Mouse (Mus musculus): ENCODE results near the gene Ffar3.

The Ffar3 gene

DNA sequence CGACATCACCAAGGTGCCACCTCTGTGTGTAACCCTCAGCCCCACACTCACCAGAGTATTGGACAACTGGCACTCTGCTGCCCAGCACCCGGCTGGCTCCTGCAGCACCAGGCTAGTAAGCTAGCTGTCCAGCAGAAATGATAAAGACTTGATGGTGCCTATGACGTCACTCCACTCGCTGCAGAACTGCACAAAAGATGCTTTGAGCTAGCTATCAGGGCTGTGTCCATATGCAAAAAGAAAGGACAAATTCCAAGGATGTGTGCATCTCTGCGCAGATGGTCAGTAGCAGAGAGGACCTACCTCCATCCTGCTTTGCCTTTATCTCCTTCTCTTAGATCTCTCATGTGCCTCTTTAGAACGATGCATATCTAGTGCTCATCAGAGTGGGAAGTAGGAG lies at the start of gene Ffar3:
TSS of gene Ffar3 (minus strand) at position 101 of the 400 bp plus-strand sequence.
- DNase-seq (ENCODE audit: low read depth, low spot score), result no peak

DNA sequence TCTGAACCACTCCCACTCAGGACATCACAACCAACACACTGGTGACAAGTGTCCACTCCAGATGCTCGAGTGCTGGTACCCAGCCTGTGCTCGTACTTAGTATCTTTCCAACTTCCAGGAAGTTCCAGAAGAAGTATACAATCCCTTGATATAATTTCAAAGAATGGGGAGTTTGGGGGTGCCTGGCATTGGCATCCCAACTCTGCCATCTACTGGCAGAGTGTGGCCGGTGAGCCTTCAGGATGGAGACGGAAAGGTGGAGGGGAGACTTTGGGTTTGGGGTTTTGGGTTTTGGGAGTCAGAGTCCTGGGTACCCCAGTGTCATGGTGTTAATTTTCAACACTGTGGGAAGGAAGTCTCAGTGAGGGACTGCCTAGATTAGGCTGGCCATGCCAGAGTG lies 48.1 kb upstream of the Ffar3 start:
- DNase-seq (ENCODE audit: low read depth, low spot score), result no peak

DNA sequence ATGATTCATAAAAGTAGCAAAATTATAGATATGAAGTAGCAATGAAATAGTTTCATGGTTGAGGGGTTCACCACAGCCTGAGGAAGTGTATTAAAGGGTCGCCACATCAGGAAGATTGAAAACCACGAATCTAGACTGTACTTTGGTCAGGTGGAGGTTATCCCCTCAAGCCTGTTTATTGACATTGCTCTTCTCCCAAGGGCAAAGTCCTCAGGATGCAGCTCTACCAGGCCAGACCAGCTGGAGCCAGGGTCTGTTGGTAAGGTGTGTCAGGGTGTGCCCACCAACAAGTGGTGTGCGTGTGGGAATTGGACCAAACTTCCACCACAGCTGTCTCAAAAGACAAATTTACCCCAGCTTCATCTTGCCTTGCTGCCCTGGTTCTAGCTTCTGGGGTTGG lies 39.2 kb upstream of the Ffar3 start:
- no peak for DNase-seq (ENCODE audit: low read depth, low spot score)

DNA sequence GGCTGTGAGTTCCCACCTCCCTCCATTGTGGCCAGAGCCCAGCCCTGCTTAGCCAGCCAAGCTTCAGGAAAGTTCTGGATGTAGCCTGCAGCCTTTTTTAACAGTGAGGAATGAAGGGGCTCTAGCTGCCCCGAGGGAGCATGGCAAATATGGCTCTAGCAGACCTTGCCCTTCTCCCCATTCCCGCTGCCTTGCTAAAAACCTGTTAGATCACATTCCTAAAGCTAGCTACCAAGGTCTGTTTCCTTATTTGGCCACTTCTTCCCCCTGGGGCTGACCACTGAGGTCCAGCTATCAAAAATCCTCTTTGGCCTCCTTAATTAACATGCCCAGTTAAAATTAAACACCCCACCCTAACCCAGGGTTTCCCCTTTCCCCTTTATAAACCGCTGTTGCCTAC lies 36.5 kb upstream of the Ffar3 start:
- DNase-seq (ENCODE audit: low read depth, low spot score), result no peak

DNA sequence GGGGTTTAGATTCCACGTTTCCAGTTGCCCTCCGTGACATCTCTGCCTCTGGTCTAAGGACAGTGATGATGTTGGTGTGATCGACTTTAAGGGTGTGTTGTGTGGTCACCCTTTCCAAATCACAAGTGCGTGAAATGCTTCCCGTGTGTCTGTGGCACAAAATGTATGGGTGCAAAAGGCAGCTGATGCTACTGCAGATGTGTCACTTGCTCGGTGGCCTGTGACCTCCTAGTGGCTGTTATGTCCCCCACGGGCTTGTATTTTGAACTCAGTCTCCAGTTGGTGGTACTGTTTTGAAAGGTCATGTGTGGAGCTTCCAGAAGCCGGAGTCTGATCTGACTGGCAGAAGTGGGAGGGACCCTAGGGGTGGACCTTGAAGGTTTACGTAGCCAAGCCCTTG lies 35.8 kb upstream of the Ffar3 start:
- DNase-seq (ENCODE audit: low read depth, low spot score), result no peak

DNA sequence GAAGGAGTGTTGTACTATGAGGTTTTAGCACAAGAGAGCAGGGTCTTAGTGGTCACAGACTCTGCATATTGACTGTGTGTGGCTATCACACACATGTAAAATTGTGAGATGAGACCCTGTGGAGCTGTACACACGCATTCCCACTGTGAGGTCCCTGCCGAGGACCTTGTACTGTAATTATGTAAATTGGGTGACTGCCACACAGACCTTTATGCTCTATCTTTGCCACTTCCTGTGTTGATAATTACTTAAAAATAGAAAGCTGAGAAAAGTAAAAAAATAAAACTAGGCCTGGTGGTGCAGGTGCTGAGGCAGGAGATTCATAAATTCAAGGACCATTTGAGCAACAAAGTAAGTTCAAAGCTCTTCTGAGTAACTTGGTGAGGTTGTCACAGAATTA lies 34.7 kb upstream of the Ffar3 start:
- DNase-seq (ENCODE audit: low read depth, low spot score), result no peak

DNA sequence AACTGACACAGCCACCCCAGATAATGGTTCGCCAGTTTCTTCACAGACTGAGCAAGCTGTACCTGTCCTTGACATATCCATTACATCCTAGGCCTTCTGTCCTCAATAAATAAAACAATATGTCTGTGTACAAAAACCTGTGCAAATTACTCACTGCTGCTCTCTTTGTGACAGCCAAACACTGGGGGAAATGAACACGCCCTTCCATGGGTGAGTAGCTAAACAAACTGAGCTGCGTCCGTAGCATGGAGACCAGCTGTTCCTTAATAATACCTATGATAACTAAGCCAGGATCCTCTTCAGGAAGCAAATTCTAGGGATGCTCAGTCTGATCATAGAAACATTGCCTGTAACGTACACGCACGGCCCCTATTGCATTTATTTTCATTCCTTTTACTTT lies 32.8 kb upstream of the Ffar3 start:
- DNase-seq (ENCODE audit: low read depth, low spot score), result no peak

DNA sequence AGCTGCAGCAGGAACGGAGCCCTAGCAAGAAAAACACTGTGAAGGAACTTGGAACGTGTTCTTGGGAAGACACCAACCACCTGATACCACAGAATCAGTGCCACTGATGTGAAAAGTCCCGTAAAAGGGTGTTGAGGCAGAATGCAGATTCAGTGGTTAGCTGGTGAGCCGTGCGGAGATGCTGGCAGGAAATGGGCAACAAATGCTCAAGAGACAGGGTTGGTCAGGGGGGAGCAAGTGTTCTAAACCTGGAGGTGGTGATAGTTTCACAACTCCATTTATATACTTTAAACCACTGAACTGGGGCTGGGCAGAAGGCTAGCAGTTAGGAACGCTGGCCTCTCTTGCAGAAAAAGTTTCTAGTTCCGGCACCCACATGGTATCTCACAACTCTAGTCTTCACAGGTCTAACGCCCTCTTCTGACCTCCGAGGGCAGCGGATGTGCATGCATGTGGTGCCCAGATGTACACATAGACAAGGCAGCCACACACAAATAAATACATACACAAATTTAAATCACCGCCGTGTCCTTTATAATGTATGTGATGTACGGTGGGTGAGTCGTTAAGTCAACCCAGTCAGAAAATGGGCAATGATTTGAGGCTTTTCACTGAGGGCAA lies 31.7 kb upstream of the Ffar3 start:
- no peak for DNase-seq (ENCODE audit: low read depth, low spot score)

DNA sequence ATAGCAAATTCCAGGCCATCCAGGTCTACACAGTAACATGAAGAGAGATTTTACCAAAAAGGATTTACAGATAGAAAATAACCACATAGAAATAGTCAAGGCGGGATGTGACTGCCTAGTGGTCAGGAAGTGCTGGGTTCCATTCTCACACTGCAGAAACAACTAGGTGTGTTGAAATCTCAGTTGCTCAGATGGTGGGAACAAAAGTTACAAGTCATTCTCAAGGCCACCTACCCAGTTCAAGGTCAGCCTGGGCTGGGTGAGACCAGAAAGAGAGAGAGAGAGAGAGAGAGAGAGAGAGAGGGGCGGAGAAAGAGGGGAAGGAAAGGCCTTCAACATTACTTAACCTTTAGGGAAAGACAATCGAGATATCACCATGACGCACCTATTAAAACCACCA lies 30.9 kb upstream of the Ffar3 start:
- DNase-seq (ENCODE audit: low read depth, low spot score), result no peak

DNA sequence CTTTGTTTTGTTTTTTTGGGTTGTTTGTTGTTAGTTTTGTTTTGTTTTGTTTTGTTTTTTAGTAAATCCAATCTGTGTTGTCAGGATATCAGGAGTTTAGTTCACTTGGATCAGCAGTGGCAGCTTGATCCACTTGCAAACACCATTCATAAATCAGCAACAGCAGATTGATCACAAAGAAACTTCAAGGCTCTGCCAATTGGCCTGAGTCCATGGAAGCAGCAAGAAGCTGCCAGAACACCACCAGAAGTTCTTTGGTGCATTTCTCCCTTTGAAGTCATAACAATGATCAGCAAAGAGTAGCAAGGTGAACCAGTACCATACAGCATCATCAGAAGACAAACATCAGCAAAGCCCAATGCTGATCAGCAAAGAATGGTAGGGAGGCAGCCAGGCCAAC lies 28.1 kb upstream of the Ffar3 start:
- no peak for DNase-seq (ENCODE audit: low read depth, low spot score)

DNA sequence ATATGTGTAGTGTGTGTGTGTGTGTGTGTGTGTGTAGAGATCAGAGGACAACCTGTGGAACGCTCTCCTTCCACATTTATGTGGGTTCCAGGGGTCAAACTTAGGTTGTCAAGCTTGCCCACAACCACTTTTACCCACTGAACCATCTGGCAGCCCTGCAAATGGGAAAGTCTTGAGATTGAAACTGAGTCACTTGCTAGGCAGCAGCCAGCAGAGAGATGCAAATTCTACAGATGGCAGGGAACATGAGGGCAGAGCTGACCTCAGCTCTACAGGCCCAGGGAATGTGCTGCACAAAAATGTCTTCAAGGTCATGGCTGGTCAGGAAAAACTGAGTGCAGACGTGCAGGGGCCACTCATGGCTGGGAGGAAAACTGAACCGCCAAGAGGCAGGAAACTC lies 25.4 kb upstream of the Ffar3 start:
- DNase-seq (ENCODE audit: low read depth, low spot score), result no peak

DNA sequence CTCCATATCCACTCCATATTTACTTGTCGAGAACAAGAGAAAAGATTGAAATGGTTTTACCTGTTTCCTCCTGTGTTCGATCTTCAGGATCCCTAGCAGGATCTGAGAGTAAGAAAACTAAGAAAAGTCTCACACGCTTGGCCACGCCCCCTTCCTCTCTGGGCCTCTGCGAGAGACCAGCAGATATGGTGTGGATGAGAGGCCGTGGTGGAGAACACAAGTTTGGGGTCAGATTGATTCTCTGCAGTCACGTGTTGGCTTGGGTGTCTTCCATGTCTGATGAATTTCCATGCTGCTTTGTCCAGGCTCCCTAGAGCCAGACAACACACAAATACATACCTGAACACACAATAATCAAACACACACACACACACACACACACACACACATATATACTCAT lies 24.2 kb upstream of the Ffar3 start, which contains the start of gene Cd22:
TSS of gene Cd22 (minus strand) at position 167 of the 400 bp plus-strand sequence.
- no peak for DNase-seq (ENCODE audit: low read depth, low spot score)

DNA sequence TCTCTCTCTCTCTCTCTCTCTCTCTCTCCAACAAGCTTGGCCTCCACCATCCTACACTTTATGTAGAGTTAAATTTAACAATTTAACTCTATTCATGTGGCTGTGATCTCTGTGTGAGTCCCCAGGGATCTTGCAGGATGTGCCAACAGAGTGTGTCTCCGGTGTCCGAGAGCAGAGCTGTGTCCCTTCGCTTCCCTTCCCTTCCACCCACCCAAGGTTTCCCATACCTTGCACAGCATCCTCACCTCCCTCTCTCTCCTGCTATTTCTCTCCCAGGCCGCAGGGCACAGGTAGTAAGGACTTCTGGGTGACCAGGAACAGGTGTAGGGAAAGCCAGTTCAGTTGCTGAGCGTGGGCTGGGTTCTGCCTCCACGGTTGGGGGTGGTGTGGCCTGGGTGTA lies 23.0 kb upstream of the Ffar3 start:
- no peak for DNase-seq (ENCODE audit: low read depth, low spot score)

DNA sequence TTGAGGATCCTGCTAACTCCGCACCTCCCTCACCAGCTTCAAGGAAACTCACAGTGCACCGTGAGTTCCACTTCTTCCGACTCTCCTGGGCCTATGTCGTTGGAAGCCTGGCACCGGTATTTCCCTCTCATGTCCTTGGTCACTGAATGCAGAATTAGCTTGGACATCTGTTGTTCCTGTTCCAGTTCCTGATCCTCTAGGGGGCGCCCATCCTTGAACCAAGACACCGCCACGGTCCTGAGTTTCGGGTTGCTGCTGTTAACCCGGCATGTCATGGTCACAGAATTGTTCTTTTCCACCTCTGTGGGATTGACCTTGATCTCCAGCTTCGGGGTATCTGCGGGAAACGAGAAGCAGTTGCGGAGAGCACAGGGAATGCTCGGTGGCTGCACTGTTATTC lies 17.1 kb upstream of the Ffar3 start:
- peak; percentile 54 for DNase-seq (ENCODE audit: low read depth, low spot score)

DNA sequence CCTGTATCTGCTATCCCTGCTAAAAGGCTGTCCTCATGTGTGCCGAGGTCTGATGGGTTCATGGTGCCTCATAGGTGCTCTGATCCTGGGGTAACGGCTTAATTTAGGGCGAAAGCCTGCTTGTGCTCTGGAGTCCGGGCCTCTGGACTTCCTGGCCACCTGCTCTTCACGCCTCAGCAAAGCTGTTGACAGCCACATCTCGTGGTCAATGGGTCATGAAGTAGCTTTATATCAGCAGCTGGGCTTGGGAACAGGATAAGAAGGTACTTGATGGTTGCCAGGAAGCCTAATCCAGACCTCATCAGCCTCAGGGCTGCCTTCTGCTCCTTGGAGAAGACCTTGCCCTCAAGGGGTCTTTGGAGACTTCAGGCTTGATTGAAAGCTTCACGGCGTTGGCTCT lies 7.4 kb upstream of the Ffar3 start:
- DNase-seq (ENCODE audit: low read depth, low spot score), result no peak

DNA sequence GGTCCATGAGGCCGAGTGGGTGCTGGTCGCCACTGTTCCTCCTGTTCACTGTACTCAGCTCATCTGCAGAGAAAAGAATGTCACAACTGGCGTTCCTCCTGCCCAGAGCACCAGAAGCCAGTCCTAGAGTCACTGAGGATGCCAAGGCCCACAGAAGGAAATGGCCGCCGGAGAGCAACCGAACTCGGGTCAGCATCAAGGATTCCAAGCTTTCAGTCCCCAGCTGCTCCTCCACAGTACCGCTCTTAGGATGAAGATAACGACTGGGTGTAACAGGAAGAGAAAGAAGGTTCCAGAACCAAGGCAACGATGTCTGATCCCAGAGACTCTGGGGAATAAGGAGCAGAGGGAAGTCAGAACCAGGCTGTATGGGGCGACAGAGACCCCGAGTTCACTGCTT lies 5.5 kb upstream of the Ffar3 start, which contains the start of gene Ffar1:
TSS of gene Ffar1 (minus strand) at position 101 of the 400 bp plus-strand sequence.
- no peak for DNase-seq (ENCODE audit: low read depth, low spot score)

DNA sequence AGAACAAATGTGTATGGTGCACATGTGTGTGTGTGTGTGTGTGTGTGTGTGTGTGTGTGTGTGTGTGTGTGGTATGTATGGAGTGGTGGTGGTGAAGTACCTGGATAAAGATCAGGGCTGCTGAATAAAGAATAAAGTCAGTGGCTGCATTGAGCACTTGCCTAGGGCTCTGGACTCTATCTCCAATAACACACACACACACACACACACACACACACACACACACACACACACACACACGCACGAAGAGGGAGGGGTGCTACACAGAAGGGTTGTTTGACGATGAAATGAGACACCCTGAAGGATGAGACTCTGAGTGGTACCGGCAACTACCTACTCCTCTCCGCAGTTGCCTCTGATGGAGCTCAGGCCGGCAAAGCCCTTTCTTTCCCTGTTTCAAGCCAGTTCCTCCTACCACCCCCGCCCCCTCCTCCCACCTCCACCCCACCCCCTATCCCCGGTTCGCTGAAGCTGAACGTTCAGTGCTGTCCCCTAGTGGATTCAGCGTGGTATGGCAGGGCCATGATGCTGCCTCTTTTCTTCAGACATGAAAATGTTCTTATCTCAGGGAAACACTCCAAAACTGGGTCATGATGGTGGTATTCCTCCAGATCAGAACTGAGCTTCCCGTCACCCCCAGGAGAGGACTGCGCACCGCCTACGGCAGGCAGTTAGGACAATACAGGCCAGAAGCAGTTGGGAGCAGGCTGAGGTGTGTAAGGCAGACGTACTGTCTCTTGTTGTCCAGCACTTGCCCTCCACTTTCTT lies 3.8 kb upstream of the Ffar3 start:
- peak; percentile 29 for DNase-seq (ENCODE audit: low read depth, low spot score)

DNA sequence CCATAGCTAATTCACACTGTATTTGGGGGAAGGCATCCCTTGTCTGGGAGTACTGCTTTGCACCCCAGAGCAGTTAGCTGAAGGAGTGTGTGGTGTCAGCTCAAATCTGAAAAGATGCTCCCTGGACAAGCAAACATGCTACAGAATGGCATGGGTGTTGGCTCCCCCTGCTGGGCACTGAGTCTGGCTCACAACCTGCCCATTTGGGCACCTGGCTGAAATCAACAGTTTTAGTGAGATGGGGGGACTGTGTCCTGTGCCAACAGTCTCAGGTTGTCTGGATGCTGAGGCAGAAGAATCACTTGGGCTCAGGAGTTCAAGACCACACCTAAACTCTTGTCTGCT lies 3.3 kb upstream of the Ffar3 start:
- DNase-seq (ENCODE audit: low read depth, low spot score), result peak; percentile 38

DNA sequence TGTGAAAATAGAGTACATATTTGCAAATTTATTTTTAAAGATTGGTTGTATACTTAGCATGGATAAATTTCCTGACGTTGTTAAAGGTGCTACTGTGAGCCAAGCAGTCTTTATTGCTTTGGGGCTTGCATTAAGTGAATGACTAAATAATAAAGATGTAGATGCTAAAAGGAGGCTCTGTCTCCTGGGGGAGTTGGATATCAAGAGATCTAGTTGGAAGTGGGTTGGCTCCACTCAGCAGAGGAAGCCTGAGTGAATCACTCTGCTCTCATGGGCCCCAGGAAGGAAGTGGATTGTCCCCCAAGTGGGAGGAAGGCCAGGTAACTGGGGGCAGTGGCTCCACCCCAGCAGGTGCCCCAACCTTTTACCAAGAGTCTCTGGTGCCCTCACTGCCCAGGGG lies 1.8 kb upstream of the Ffar3 start:
- DNase-seq (ENCODE audit: low read depth, low spot score), result no peak

DNA sequence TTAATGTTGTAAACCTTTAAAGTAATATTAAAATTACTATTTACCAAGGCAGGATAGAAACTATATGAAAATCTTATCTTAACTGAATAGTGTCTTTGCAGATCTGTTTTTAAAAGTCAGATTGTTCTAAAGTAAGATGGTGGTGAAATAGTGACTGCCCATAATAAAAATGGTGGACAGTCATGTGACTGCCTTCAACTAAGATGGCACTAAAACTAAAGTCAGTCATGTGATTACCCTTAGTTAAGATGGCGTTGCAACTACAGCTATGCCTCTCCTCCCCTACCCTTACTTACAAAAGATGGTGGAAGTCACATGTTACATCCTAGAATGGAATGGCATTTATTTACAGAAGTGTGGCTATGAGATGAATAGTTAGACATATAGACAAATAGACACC lies 4.6 kb downstream of the Ffar3 start:
- no peak for DNase-seq (ENCODE audit: low read depth, low spot score)

DNA sequence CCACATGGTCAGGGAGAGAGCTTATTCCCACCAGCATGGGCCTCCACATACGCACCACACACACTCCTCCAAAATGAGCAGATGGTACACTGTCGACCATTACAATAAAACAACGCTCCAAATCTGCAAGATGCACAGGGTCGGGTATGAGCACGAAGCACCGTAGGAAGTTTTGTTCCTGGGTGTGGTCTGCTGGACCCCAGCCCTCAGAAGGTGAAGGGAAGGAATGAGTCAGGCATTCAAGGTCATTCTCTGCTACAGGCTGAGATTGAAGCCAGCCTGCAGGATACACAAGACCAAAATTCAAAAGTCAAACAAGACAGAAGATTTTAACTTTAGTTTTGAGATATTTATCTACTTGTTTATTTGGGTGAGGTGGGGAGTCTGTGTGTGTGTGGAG lies 8.0 kb downstream of the Ffar3 start:
- no peak for DNase-seq (ENCODE audit: low read depth, low spot score)

DNA sequence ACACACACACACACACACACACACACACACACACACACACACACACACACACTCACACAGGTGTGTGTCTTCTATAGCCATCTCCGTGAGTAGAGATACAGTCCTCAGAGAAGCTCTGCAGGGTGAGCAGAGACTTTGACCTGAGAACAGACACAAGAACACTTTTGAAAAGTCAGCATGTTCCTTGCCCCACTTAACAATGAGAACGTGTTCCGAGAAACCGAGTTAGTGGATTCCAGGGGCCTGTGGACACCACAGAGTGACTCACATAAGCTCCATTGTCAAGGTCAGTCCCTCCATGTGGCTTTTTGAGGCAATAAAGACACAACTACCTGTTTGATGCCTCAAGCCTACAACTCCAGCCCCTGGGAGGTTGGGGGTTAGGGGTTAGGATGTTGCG lies 8.6 kb downstream of the Ffar3 start:
- no peak for DNase-seq (ENCODE audit: low read depth, low spot score)

DNA sequence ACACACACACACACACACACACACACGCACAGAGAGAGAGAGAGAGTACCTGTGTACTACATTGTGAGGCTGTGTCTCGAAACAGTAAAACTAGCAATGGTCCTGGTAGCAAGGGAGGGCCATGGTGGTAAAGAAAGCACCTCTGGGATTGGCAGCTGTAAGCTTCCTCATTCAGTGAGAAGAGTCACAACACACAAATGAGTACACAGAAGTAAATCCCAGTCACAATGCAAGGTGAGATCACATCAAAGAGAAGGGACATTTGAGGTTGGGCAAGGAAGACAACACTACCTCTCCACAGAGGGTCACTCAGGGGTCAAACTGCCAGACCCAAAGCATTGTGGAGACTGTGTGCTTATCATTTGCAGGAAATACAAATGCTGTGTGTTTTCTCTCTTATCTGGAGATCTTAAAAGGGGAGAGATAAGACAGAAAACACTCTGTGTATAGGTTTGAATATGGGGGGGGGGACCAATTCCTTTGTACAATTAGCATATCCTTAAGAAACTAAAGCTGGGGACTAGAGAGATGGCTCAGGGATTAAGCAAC lies 9.4 kb downstream of the Ffar3 start:
- no peak for DNase-seq (ENCODE audit: low read depth, low spot score)

Measured in retina, adult 2 months (tissue).